Mouse (Mus musculus) monocyte, adult 2 months (primary cell): Measurements from ENCODE around the gene Ptprs.

Source experiments
- DNase-seq, 2 experiments: peaks; one replicate each; pipeline ENCODE4 v3.0.0; 2022; ENCODE audit warnings: low spot score in 2 of 2, low read depth in 1 of 2

The Ptprs gene

GRCm38 (mm10) chr17:56468870-56469269 is 7.4 kb downstream of the Ptprs start:
- DNase-seq = peak; percentile 42 to 55

- no peak for DNase-seq
Observed at GRCm38 (mm10) chr17:56468380-56468779, 7.9 kb downstream of the Ptprs start.

DNA sequence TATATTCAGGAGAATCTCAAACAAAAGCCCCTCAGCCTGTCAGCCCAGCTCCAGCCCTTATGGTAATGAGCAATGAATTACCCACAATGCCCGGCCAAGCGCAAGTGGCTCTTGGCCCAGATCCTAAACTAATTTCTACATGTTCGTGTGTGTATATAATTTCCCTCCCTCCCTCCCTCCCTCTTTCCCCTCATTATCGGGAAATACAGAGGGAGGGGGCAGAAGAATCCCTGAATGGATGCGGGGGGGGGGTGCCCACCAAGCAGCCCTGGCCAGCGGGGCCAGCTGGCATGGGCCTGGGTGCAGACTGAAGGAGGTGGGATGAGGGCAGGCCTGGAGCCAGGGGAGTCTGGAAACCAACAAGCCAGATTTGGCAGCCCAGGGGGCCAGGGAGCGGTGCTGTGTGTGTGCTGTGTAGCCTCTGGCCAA is 8.8 kb downstream of the Ptprs start:
- no peak for DNase-seq

- no peak for DNase-seq
Observed at GRCm38 (mm10) chr17:56466747-56467146, 9.5 kb downstream of the Ptprs start.

GRCm38 (mm10) chr17:56464817-56465216 is 11.5 kb downstream of the Ptprs start:
- no peak for DNase-seq

DNA sequence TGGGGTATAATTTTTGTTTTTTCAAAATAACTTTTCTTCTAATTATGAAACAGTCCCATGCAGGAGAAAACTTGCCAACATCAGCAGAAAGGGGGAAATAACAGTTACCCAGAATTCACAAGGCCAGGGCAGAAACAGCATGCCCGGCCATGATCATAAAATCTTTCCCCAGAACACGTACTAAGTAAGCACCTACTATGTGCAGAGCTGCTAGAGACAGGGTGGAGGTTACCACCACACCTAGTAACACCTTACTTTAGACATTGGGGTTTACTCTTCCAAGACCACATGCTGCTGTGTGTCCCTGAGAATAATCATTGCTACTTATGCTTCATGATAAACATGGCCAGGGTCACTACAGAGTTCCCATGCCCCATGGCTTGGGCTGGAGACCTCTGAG is 11.9 kb downstream of the Ptprs start:
- DNase-seq = no peak

- no peak for DNase-seq
Observed at GRCm38 (mm10) chr17:56463500-56463899, 12.8 kb downstream of the Ptprs start.

DNA sequence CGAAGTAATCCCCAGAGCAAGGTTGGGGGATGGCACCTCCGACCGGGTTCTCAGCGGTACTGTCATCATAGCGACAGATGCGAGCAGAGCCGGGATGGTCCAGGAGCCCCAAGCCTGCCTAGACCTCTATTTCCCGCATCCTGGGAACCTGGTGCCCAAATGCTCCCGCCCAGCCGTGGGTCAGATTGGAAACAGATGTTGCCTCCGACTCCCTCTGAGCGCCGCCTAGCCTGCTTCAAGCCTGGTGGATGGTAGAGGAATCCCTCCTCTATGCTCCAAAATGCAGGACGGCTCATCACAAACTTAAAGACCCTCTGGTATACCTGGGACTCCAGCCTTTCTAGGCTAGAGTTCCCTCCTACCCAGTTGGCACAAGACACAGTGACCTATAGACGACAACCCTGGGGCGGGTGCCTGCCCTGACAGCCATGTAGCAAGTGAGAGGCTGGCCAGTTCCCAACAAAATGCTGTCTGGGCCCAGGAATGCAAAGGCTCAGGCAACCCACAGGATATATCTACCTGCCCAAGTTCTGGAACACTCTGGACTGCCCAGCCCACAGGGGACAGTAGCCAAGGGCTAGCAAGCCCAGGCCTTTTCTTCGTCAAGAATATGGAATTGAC is 13.3 kb downstream of the Ptprs start:
- no peak for DNase-seq

- DNase-seq = peak; percentile 91
Observed at GRCm38 (mm10) chr17:56461771-56462743, 14.2 kb downstream of the Ptprs start.

DNA sequence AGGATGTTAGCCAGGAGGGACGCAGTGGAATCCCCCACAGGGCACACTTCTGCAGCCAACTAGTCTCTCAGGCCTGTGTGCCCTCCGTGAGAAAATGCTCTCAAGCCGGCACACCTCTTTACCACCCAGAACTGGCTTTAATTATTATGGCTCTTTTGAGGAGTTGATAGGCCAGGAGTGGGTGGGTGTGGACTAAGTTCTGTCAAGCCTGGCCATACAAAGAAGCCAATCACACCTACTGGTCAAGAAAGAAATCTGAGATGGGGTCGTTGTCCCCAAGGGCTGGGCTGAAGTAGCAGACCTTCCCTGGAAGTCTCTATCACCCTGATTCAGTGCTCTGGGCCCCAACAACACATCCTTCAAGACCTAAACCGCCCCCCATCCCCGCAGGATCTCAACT is 15.4 kb downstream of the Ptprs start:
- no peak for DNase-seq

DNA sequence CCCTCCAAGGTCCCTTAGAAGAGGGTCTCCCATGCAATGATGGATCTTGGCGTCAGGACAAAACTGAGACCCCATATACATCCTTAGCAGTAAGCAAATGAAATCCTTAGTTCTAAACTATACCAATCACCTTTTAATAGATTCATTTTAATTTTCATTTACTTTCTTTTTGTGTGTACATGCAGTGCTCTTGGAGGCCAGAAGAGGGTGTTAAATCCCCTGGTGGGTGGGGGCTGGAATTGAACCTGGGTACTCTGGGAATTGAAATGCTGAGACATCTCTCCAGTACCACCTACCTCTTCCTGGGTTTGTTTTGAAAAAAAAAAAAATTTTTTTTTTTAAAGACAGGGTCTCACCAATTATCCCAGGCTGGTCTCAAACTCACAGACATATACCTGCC is 18.8 kb downstream of the Ptprs start:
- no peak for DNase-seq

- no peak for DNase-seq
Observed at GRCm38 (mm10) chr17:56456353-56456752, 19.9 kb downstream of the Ptprs start.

- no peak for DNase-seq
Observed at GRCm38 (mm10) chr17:56453689-56454088, 22.6 kb downstream of the Ptprs start.

DNA sequence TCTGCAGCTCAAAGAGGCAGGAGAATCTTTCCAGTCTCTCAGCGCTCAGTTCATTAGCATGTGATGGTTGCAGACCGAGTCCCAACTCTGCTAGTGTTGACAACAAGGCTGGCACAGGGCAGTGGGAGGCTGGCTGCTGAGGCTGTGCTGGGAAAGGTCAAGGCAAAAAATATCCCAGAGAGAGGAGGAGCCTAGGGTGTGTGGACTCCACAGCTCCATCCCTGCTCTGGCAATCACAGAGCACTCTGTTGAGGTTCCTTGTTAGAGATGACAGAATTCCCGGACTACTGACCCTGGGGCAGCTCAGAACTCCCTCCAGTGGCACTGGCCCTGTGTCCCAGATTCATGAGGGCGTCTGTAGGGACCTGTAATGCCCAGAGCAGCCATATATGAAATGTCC is 23.0 kb downstream of the Ptprs start:
- DNase-seq = no peak

DNA sequence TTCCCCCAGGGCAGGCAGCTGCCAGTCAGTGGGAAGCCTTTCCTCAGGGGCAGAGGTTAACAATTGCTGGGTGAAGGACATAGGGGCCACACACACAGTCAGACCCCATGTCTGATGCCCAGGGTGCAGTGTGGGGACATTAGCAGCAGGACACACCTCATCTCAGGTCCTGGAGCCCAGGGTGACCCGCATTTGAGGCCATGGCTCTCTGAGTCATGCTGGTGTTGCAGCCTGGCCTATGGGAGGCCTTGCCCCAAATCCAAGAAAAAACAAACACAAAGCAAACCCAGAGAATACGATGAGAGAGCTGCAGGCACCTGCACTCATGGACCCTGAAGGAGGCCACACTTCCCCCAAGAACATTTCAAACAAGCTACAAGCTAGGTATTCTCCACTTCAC is 28.6 kb downstream of the Ptprs start:
- DNase-seq = no peak

- no peak for DNase-seq
Observed at GRCm38 (mm10) chr17:56445397-56445796, 30.9 kb downstream of the Ptprs start.

- no peak for DNase-seq
Observed at GRCm38 (mm10) chr17:56444771-56445170, 31.5 kb downstream of the Ptprs start.

- peak in 1 of 2 experiments; percentile 38 for DNase-seq
Observed at GRCm38 (mm10) chr17:56443341-56443795, 32.9 kb downstream of the Ptprs start.

- no peak for DNase-seq
Observed at GRCm38 (mm10) chr17:56442316-56442715, 34.0 kb downstream of the Ptprs start.

- no peak for DNase-seq
Observed at GRCm38 (mm10) chr17:56439731-56440460, 36.4 kb downstream of the Ptprs start.

GRCm38 (mm10) chr17:56431582-56431981 is 44.7 kb downstream of the Ptprs start:
- DNase-seq = no peak

GRCm38 (mm10) chr17:56427857-56428256 is 48.4 kb downstream of the Ptprs start:
- DNase-seq = no peak
